Mouse (Mus musculus) neural tube, embryonic 11.5 days (tissue): ENCODE measurements around the gene Ptpra. TPM values are rescaled to one million over a fixed set of nuclear protein-coding genes. Genes with fewer than 3 reads are reported as not detected.

Experiments used
- ATAC-seq: fragments of 200-750 bp; cut with Nextera tagmentation; 2 replicates; pipeline ENCODE4 v1.8.0; 2017; ENCODE audit warnings: moderate number of reproducible peaks, mild to moderate bottlenecking, moderate TSS enrichment, moderate library complexity; ENCODE audit not compliant: insufficient read depth, low FRiP score, low TSS enrichment
- DNase-seq: peaks from one replicate; pipeline ENCODE4 v3.0.0-alpha.2; 2015; ENCODE audit warnings: low spot score
- H3K27ac ChIP-seq: fragments of 300-500 bp; sonication (generic); 2 replicates; pipeline ENCODE4 v1.5.1; 2014; ENCODE audit warnings: low read depth, mild to moderate bottlenecking, low read length
- H3K27me3 ChIP-seq: fragments of 300-500 bp; sonication (generic); 2 replicates; pipeline ENCODE4 v1.6.1; 2014; ENCODE audit warnings: mild to moderate bottlenecking, low read length, mixed read lengths; ENCODE audit not compliant: control insufficient read depth, insufficient read depth
- H3K36me3 ChIP-seq: fragments of 300-500 bp; sonication (generic); 2 replicates; pipeline ENCODE4 v1.6.1; 2014; ENCODE audit warnings: mild to moderate bottlenecking, low read length, moderate library complexity, mixed read lengths; ENCODE audit not compliant: control insufficient read depth, insufficient read depth
- H3K4me1 ChIP-seq: fragments of 300-500 bp; sonication (generic); 2 replicates; pipeline ENCODE4 v1.6.1; 2014; ENCODE audit warnings: low read length, mixed read lengths; ENCODE audit not compliant: control insufficient read depth, insufficient read depth
- H3K4me2 ChIP-seq: fragments of 300-500 bp; sonication (generic); 2 replicates; pipeline ENCODE4 v1.6.1; 2014; ENCODE audit warnings: low read depth, mild to moderate bottlenecking, moderate library complexity
- H3K4me3 ChIP-seq: fragments of 300-500 bp; sonication (generic); 2 replicates; pipeline ENCODE4 v1.5.1; 2014; ENCODE audit warnings: low read depth, low read length
- H3K9ac ChIP-seq: fragments of 300-500 bp; sonication (generic); 2 replicates; pipeline ENCODE4 v1.6.1; 2014; ENCODE audit warnings: mild to moderate bottlenecking, low read length
- H3K9me3 ChIP-seq: fragments of 300-500 bp; sonication (generic); 2 replicates; pipeline ENCODE4 v1.6.1; 2016; ENCODE audit warnings: low read length; ENCODE audit not compliant: control insufficient read depth
- WGBS: fragments of 180-500 bp; shearing (Covaris S2); extraction: QIAGEN DNeasy Blood & Tissue Kit; methylation state at CpG from one replicate; pipeline ENCODE4 v1.1.7; 2014; 5-methylcytosine and 5-hydroxymethylcytosine counted together
- polyA plus RNA-seq: library from polyadenylated mRNA; unstranded; fragments of >200 nt; fragmentation: Nextera tagmentation; extraction: Ambion mirVana; gene quantifications from 2 replicates; pipeline ENCODE4 v1.2.1, GENCODE M21; 2014

Ptpra gene
- polyA plus RNA-seq, 1 experiment from 2014 or later: 105 TPM

- Histone ChIP-seq H3K4me3 (no peak overlapping the region), H3K9ac (no peak overlapping the region), H3K36me3 (no peaks in the 10 kb centered on the region), H3K4me2 (no peak overlapping the region), H3K9me3 (no peaks in the 10 kb centered on the region), H3K4me1 (peaks cover 7% of the 10 kb centered on the region), H3K27ac (no peak overlapping the region), H3K27me3 (no peaks in the 10 kb centered on the region)
- no peak for ATAC-seq
- DNase-seq: no peak
- 79% methylated on average over 2 of the region's 2 CpGs for WGBS
These were observed 19.9 kb downstream of the Ptpra start for GRCm38 (mm10) chr2:130469935-130470334.

- Histone ChIP-seq H3K4me3 (no peak overlapping the region), H3K9ac (no peak overlapping the region), H3K9me3 (no peaks in the 10 kb centered on the region), H3K27ac (no peak overlapping the region), H3K4me2 (no peak overlapping the region), H3K4me1 (peaks cover 7% of the 10 kb centered on the region), H3K36me3 (peaks cover 3% of the 10 kb centered on the region; the same call in 1 of the 2 replicates), H3K27me3 (no peaks in the 10 kb centered on the region)
- DNase-seq: no peak
- no peak for ATAC-seq
- WGBS: 88% methylated on average over 8 of the region's 8 CpGs
These were observed 22.9 kb downstream of the Ptpra start for GRCm38 (mm10) chr2:130472908-130473510.

DNA sequence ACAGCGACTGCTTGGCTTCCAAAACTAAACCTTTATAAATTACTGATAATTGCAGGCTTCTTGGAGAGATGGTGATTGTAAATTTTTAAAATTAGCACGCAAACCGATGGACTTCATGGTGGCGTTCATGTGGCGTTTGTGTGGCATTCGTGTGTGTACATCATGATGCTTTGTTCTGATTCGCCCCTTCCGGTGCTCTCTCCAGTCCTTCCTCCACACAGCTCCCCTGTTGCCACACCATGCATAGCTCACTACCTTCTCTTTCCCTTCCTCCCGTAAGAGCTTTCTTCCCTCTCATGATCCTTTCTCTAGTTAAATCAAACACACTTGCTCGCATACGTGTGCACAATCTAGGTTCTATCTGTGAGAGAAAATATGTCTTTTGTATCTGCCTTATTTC is 25.7 kb downstream of the Ptpra start:
- ATAC-seq (no peak), DNase-seq (no peak)
- H3K4me2 ChIP-seq: no peak overlapping the region
- H3K27ac ChIP-seq: no peak overlapping the region
- no peaks in the 10 kb centered on the region for H3K4me1 ChIP-seq
- no peak overlapping the region for H3K9ac ChIP-seq
- H3K27me3 ChIP-seq: no peaks in the 10 kb centered on the region
- H3K4me3 ChIP-seq: no peak overlapping the region
- no peaks in the 10 kb centered on the region for H3K9me3 ChIP-seq
- H3K36me3 ChIP-seq: peaks cover 4% of the 10 kb centered on the region; the same call in 1 of the 2 replicates
- 90% methylated on average over 11 of the region's 11 CpGs for WGBS

DNA sequence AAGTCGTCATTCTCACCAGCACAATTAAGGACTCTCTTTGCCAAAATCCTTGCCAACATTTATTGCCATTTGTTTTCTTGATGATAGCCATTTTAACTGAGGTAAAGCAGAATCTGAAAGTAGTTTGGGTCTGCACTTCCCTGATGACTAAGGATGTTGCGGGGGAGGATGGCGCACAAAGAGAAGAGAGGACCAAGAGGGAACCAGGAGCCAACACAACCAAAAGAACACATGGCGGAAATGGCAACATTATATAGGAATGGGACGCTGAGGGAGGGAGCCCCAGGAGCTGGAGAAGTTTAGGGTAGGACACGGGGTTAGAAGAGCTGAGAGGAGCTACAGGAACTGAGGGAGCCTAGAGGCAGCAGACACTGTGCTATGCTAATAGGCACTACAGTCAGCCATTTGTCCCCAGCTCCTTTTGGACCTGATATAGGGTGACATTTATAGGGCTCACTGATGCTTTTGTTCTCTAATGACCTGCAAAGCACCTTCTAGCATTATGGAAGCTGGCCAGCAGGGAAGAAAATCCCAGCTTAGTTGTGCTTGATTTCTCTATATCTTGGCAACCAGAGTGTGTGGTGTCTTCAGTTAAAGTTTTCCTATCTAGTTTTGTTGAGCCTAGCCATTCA is 26.7 kb downstream of the Ptpra start:
- no peak for ATAC-seq
- H3K4me3 ChIP-seq: no peak overlapping the region
- 68% methylated on average over 6 of the region's 6 CpGs for WGBS

GRCm38 (mm10) chr2:130482177-130482576 is 32.1 kb downstream of the Ptpra start:
- no peaks in the 10 kb centered on the region for H3K9me3 ChIP-seq
- H3K4me3 ChIP-seq: no peak overlapping the region
- no peak for ATAC-seq
- no peak overlapping the region for H3K9ac ChIP-seq
- no peaks in the 10 kb centered on the region for H3K4me1 ChIP-seq
- 95% methylated on average over 4 of the region's 4 CpGs for WGBS
- DNase-seq: no peak
- H3K27me3 ChIP-seq: no peaks in the 10 kb centered on the region
- no peak overlapping the region for H3K4me2 ChIP-seq
- peaks cover 4% of the 10 kb centered on the region; the same call in 1 of the 2 replicates for H3K36me3 ChIP-seq
- no peak overlapping the region for H3K27ac ChIP-seq

More for the DNA sequence above, 26.7 kb downstream of the Ptpra start:
- no peak for DNase-seq
- Histone ChIP-seq H3K27ac (no peak overlapping the region), H3K27me3 (no peaks in the 10 kb centered on the region), H3K4me1 (no peaks in the 10 kb centered on the region), H3K36me3 (peaks cover 4% of the 10 kb centered on the region; the same call in 1 of the 2 replicates), H3K9ac (no peak overlapping the region), H3K4me2 (no peak overlapping the region), H3K9me3 (no peaks in the 10 kb centered on the region)

- Histone ChIP-seq H3K36me3 (peaks cover 4% of the 10 kb centered on the region; the same call in 1 of the 2 replicates), H3K9me3 (no peaks in the 10 kb centered on the region), H3K9ac (no peak overlapping the region), H3K4me2 (no peak overlapping the region), H3K27me3 (no peaks in the 10 kb centered on the region), H3K27ac (no peak overlapping the region), H3K4me1 (no peaks in the 10 kb centered on the region), H3K4me3 (no peak overlapping the region)
- WGBS: 66% methylated on average over 3 of the region's 3 CpGs
- no peak for ATAC-seq
- no peak for DNase-seq
These were observed 32.6 kb downstream of the Ptpra start for GRCm38 (mm10) chr2:130482700-130483099.

GRCm38 (mm10) chr2:130484206-130484605 is 34.1 kb downstream of the Ptpra start:
- H3K4me3 ChIP-seq: no peak overlapping the region
- H3K4me1 ChIP-seq: no peaks in the 10 kb centered on the region
- H3K36me3 ChIP-seq: no peaks in the 10 kb centered on the region
- no peak overlapping the region for H3K9ac ChIP-seq
- no peaks in the 10 kb centered on the region for H3K9me3 ChIP-seq
- ATAC-seq (no peak), DNase-seq (no peak)
- no peak overlapping the region for H3K27ac ChIP-seq
- no peaks in the 10 kb centered on the region for H3K27me3 ChIP-seq
- WGBS: 88% methylated on average over 1 of the region's 1 CpGs
- no peak overlapping the region for H3K4me2 ChIP-seq

DNA sequence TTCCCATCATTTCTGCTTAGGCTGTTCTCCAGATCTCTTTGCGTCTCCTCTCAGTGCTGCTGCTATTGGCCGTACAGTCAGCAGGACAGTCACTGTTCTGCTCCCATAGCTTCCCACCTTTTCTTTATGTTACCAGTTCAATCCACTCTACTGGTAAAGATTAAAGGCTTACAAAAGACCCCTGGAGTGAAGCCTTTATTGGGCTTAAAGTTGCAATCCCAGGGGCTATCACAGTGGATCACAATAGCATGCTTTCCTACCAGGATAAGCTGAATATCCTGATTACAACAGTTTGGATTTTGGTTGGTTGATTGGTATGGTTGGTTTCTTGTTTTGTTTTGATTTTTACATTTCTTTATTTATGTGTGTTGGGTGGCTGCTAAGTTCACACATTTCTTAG is 37.9 kb downstream of the Ptpra start:
- Histone ChIP-seq H3K9me3 (0 out of 2 replicates have a peak, but pooled peaks cover 2% of the 10 kb centered on the region), H3K4me3 (no peak overlapping the region), H3K27ac (no peak overlapping the region), H3K4me1 (no peaks in the 10 kb centered on the region), H3K9ac (no peak overlapping the region), H3K36me3 (no peaks in the 10 kb centered on the region), H3K27me3 (no peaks in the 10 kb centered on the region), H3K4me2 (no peak overlapping the region)
- ATAC-seq (no peak), DNase-seq (no peak)
- WGBS: 68% methylated on average over 2 of the region's 2 CpGs

DNA sequence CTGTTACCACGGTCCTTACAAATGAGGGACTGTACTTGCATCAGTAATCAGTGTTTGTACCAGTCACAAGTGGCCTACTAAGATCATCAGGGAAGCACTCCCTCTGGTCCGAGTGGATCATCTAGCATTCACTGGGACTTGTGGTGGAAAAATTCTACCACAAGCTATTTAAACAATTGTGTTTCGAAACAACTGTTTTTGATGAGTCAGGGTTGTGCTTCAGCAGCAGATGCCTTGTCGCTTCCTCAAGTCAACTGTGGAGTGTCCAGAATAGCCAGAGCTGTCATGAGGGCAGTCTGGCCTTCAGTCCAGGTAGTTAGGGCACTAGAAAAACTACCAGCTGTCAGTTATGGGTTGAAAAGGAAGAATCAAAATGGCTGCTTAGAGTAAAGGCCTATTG is 38.5 kb downstream of the Ptpra start:
- Histone ChIP-seq H3K4me1 (no peaks in the 10 kb centered on the region), H3K27me3 (no peaks in the 10 kb centered on the region), H3K9ac (no peak overlapping the region), H3K27ac (no peak overlapping the region), H3K36me3 (no peaks in the 10 kb centered on the region), H3K9me3 (0 out of 2 replicates have a peak, but pooled peaks cover 2% of the 10 kb centered on the region), H3K4me2 (no peak overlapping the region), H3K4me3 (no peak overlapping the region)
- DNase-seq (no peak), ATAC-seq (no peak)
- WGBS: 90% methylated on average over 4 of the region's 4 CpGs
